Mouse (Mus musculus): ENCODE data around the gene Ppargc1a.

- TF ChIP-seq POLR2AphosphoS2 (IDR thresholded peaks at IDR 0.05; ENCODE audit: insufficient read length, low read depth) (no peak), POLR2A (IDR thresholded peaks at IDR 0.05; ENCODE audit: insufficient read length, low read depth) (no peak), TCF3 (IDR thresholded peaks at IDR 0.05; ENCODE audit: insufficient read length, low read depth) (no peak), MYOD1 (IDR thresholded peaks at IDR 0.05; ENCODE audit: control insufficient read depth in 1 of 3, insufficient read length in 2 of 3, low read depth in 2 of 3) (no peak), E2F4 (IDR thresholded peaks at IDR 0.05; ENCODE audit: insufficient read depth) (no peak), USF1 (IDR thresholded peaks at IDR 0.05; ENCODE audit: low read depth) (no peak)
Observed at GRCm38 (mm10) chr5:51479859-51480258, 87.7 kb downstream of the Ppargc1a start.

All from myocyte (in vitro differentiated cells).